Mouse (Mus musculus) fat pad, adult 2 months (tissue): ENCODE data around the gene Scd1.

Experiments
- DNase-seq: peaks from one replicate; pipeline ENCODE4 v3.0.0-alpha.2; 2011; ENCODE audit warnings: low read depth, low spot score; ENCODE audit errors: extremely low read depth

The Scd1 gene

DNA sequence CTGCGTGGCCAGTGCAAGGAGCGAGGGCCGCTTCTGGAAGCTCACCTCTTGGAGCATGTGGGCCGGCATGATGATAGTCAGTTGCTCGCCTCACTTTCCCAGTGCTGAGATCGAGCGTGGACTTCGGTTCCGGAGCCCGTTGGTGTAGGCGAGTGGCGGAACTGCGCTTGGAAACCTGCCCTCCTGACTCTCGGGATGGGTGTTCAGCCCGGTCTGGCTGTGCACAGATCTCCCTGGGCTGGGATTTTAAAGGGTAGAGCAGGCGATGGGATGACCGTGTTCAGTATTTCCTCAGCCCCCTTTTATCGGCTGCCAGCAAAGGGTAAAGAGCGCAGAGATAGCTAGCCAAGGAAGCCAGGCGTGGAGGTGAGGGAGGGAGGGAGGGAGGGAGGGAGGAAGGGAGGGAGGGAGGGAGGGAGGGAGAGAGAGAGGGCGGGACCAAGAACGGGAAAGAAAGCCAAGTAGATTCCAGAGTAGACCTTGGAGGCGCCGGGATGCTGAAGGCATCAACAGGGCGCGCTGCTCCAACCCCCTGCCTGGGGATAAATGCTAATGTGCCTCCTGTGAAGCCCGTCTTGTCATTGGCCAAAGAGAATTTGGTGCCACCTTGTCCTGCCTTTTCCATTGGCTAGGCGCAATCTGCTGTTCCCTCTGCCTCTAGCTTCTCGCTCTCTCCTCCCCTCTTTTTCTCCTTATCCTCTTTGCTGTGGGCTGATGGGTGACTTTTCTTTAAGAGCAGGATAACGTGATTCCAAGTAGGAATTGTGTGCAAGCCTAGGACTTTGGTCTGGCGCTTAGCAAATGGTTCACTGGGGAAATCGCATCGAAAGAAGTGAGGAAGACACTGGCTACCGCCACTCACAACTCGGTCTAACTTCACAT is at the start of gene Scd1:
Scd1 (minus strand) TSS at position 539 of the 882 bp plus-strand sequence.
- no peak for DNase-seq

DNA sequence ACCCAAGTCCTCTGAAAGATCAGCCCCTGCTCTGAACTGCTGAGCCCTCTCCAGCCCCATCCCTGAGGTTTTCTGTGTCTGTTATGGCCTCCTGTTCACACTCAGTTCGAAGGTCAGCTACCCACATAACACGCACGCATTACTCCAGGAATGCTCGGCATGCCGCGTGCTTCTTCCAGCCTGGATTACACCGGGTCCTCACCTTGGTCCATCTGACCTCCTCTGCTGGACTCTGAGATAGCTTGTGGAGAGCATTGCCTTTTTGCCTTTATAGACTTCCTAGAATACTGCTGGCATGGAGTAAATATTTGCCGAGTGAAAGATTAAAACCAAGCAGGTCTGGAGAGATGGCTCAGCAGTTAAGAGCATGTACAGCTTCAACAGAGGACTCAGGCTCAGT is 47.7 kb upstream of the Scd1 start:
- no peak for DNase-seq

DNA sequence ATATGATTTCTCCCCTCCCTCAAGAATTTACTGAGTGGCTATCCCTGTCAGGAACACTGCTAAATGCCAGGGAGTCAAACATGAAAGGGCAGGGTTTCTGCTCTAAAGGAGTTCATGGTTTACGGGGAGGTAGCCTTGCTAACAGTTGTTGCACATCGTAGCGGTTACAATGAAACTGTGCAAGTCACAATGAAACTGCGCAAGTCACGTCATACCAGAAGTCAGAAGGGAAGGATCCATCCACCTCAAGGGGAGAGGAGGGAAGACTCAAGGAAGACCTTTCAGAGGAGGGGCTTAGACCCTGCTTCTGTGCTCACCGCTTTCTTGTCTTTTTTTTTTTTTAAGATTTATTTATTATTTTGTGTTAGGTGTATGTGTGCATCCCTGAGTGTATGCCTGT is 47.2 kb upstream of the Scd1 start:
- DNase-seq = no peak

DNA sequence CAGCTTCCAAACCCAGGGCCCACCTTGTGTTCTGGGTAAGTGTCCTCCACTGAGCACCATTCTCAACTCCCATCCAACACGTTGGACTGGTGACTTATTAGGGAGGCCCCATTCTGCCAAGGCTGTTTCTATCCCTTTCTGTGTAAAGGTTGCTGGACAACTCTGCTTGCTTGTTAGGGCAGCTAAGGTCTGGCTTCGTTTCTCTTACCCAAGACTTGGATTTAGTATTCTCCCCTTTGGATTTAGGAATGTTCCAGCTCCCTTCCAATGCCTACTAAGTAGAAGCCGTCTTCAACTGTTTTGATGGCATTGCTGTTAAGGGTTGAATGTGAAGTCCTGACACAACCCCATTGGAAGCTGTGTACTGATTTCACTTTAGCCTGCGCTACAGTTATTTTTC is 40.2 kb upstream of the Scd1 start:
- DNase-seq = peak; percentile 68

DNA sequence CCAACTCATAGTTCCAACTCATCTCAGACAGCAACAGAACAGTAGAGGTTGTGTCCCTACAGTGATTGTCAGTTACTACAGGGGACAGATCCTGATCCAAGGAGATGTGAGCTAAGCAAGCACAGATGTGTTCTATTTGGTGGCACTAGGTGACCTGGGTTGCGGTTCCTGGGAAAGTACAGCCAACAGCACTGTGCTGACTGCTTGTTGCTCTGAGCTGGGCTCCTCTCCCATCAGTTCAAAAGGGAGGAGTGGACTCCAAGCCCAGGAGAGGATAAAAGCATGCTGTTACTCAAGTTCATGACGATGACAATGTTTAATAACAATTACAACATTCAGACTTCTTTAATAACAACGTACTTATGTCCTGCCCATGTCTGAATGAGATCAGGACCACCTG is 38.1 kb upstream of the Scd1 start:
- DNase-seq = peak; percentile 50

DNA sequence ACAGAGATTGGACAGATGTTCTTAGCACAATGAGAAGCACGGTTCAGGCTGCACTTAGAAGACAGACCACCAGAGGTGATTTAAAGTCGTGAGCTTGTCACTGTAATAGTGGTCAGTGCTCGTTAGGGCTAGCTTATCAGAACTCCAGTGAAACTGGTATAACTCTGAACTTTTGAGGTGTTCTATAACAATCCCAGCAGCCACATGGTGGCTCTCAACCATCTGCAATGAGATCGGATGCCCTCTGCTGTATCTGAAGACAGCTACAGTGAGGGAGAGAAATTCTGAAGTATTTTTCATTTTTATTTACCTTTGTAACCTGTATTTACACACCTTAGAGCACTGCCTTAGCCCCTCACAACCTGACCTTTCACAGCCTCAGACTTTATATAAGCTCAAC is 31.6 kb upstream of the Scd1 start:
- no peak for DNase-seq

DNA sequence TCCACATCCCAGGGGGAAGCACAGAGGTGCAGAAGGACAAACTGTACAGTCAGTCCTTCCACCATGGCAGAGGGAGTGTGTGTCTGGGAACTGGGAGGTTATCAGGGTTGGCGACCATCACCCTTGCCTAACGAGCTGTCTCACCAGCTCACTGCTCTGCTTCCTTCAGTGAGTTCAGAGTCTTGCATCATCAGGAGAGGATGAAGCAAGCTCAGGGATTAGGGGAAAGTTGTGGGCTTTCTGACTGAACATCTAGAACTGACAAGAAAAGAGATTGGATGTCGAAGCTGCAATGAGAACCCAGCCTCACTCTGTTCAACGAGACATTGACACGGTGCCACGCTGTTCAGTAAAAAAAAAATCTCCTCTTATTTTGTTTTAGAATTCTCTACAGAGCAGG is 30.3 kb upstream of the Scd1 start:
- DNase-seq = no peak

DNA sequence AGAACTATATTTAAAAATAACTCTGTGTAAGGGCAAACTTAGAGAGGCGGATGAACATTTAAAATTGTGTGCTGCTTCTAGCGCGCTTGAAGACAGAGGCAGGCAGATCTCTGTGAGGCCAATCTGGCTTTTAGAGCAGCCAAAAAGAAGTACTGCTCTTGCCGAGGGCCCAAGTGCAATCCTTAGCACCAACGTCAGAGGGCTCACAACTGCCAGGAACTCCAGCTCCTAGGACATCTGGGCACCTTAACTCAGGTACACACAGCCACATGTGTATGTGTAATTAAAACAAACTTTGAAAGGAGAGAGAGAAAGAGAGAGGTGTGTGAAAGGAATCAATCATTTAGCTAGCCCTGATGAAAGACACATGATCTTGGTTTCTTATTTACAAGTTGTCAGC is 24.4 kb upstream of the Scd1 start:
- DNase-seq = no peak

DNA sequence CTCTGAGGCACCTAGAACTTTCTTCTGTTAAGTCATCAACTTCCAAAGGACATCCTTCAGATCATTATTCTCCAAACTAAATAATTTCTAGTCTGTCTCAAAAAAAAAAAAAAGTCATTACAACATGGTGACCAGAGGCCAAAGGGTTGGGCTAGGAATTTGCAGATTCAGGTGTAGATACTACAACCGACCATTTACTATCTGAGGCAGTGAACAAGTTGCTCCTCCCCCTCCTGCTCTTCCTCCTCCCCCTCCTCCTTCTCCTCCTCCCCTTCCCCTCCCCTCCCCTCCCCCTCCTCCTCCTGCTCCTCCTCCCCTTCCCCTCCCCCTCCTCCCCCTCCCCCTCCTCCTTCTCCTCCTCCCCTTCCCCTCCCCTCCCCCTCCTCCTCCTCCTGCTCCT is 20.0 kb upstream of the Scd1 start:
- DNase-seq = no peak

DNA sequence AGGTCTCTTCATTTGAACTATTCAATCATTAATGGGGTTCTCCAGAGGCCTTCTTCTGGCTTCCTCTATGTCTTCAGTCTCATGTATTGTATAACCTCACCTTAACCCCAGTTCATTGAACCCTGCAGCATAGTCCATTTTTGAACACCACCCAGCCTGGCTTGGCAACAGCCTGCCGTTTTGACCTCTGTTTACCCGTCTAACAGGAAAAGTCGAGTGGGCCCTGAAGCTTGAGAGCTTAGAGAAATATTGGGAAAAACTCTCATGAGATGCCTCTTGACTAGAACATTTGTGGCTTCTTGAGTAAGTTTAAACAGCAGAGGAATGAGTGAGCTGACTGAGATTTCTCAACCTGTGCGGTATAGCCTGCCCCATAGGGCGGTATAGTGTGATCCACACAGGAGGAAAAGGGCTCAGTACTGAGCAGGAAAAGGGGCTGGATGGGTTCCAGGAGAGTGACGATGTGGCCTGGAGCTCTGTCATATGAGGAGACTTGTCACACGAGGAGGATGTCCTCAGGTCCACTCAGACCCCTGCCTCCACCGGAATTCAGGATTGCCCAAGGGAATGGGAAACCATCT is 14.5 kb upstream of the Scd1 start:
- DNase-seq = no peak

DNA sequence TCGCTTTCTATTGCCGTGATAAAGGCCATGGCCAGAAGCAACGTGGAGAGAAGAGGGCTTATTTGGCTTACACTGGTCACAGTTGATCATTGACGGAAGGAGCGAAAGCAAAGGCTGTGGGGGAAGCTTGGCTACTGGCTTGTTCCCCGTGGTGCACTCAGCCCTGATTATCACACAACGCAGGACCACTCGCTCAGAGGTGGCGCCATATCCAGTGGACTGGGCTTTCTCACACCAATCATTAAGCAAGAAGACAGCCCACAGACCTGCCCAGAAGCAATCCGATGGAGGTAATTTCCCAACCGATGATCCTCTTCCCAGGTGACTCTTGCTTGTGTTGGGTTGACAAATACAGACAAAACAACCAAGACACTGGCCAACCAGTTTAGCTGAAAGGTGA is 11.9 kb upstream of the Scd1 start:
- no peak for DNase-seq

DNA sequence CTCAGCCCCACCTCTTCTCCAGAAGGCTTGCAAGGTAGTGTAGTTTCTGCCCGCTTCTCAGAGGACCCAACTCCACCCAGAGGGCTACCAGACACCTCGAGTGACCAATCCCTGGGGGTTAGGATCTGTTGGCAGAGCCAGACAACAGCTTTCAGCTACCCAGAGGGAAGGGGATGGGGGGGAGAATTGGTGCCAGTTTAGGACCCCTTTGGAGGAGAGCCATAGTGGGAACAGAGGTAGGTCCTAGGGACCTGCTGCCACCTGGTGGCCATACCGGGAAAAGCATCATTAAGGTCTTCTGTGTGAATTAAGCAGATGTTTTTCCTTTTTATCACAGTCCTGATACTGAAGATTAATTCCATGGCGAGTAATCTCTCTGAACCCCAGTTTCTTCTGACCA is 11.3 kb upstream of the Scd1 start:
- no peak for DNase-seq

DNA sequence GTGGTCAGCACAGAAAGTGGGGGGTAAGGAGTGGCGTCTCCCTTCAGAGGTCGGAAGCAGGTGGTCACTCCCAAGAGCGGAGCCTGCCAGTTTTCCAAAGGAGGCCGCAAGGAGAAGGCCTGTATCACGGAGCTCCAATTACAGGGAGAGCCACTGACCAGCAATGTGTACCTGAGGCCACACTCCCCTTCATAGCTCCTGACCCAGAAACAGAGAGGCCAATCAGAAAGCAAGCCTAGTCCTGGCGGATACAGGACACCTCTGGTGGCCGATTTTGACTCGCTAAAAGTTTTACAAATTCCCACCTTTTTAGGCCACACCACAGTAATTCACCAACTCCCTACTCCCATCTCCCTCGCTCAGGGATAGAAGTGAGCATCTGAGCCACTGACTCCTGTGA is 10.9 kb upstream of the Scd1 start:
- DNase-seq = no peak

DNA sequence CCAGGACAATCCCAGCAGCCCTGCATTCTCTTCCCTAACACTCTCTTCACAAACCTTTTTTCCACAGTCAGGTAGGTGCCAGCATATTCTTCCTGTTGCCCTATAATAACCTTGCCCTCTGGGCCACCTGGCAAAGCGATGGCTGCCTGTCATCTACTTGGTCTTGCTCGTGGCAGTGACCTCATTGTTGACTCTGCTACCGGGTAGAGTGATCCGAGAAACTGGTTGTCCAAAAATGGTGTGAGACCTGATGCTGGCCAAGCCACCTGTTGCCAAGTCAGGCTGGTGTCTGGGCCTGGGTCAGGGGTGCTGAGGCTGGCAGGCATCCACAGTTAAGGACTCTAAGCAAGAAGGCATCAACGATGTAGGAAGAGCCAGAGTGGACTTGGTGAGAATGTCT is 10.4 kb upstream of the Scd1 start:
- DNase-seq = no peak

DNA sequence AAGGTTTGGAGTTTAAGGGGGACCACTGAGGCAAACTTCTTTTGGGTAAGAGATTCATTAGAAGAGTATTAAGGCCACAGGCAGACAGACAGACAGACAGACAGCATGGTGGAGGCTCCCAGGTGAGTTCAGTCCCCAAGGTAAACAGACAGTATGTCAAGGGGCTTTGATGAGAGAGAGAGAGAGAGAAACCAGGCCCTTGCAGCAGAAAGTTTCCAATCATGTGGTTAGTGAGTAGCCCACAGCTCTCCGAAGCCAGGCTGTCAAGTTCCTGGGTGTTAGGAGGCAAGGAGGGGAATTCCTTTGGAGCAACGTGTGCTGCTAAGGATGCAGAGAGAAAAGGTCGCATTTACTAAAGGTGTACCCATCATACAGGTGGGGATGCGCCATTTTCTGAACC is 9.8 kb upstream of the Scd1 start:
- no peak for DNase-seq

DNA sequence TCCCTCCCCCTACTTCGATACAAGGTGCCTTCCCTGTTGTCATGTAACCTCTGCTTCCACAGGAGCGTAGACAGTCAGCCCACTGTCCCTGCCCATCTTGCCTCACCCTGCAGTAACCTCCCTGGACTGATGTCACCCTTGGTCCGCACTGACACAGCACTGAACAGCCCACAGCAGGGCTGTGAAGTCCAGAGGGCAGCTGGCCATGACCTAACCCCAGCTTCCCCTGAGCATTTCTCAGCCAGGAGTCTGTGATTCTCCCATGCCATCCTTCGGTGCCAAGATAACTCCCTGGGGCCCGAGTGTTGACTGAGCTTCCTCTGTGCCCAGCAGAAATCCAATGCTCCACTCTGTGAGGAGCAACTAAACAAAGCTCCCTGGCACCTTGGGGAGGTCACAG is 8.6 kb upstream of the Scd1 start:
- no peak for DNase-seq

DNA sequence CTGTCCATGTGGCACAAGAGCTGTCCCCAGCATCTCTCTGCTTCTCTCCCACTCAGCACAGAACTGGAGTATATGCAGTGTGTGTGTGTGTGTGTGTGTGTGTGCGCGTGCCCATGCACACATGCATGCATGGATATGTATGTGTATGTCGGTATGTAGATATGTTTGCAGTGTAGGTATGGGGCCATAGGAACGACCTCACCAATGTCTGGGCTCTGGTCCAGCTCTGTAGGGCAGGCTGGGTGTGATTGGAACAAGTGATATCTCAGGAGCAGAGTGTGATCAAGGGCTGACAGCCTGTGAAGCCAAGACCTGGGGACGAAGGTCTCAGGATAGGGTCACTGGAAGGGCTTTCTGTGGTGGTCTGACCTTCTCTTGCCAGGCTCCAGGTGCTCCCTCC is 7.8 kb upstream of the Scd1 start:
- no peak for DNase-seq

DNA sequence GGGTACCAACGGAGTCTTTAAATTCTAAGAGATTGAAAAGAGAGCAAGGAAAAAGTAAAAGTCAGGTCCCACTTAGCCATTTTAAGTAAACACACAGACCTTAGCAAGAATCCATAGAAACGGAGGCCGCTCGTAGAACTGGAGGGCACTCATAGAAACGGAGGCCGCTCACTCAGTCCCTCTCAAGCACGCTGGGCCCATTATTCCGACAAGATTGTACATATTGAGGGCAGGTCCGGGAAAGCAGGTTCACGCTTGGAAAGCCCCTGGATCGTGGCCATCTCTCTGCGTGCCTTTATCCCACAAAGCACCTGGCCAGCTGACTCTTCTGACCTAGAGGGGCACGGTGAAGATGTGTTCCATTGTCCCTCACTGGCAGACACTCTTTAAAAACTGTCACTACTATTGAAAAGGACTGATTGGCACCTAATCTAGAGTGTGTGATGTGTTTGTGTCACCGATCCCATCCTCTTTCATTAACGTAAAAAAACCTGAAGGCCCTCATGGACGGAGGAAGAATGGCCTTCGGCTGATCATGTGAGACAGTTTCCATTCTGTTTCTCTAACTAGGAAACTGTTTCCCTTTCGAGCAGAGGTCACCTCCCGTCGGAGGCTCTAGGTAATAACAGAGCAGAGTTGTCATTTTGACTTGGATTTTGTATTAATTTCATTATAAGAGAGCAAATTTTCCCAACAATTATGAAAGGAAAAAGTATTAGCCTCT is 2.8 kb upstream of the Scd1 start:
- no peak for DNase-seq

DNA sequence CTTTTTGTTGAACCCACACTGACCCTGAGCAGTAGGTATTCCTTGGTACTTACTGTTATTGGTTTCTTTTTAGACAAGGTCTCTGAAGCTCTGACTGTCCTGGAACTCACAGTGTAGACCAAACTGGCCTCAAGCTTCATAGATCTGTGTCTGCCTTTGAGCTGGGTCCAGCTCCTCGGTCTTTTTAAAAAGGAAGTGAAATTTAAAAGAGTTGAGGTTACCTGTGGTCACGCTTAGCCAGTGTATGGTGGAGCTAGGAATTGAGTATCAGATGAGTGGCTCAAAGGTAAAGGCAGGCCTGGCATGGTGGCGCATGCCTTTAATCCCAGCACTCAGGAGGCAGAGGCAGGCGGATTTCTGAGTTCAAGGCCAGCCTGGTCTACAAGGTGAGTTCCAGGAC is 916 bp upstream of the Scd1 start:
- DNase-seq = no peak

DNA sequence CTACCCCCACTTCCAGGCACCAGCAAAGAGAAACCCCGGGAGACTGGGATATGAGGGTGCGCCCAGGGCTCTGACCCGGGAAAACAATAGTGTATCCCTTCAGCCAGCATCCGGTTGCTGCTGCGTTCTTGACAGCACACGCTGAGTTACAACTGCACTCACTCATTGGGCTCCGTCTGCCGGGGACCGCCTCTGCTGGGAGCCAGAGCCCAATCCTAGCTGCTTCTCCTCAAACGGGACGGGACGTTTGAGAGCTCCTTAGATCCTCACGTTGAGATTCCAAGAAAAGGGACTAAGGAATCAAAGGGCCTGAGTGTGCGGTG is 505 bp upstream of the Scd1 start:
- no peak for DNase-seq

DNA sequence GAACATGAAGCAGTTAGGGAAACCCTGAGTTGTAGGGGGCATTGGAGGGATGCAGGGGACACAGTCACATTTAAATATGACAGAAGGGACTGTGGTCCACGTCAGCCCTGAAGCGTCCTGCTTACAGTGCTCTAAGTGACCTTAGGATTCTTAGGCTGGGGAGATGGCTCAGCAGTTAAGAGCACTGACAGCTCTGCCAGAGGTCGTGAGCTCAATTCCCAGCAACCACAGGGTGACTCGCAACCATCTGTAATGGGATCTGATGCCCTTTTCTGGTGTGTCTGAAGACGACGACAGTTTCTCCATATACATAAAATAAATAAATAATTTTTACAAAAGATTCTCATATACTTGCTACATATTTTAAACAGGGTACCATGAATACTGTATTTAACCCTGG is 4.1 kb downstream of the Scd1 start:
- no peak for DNase-seq

DNA sequence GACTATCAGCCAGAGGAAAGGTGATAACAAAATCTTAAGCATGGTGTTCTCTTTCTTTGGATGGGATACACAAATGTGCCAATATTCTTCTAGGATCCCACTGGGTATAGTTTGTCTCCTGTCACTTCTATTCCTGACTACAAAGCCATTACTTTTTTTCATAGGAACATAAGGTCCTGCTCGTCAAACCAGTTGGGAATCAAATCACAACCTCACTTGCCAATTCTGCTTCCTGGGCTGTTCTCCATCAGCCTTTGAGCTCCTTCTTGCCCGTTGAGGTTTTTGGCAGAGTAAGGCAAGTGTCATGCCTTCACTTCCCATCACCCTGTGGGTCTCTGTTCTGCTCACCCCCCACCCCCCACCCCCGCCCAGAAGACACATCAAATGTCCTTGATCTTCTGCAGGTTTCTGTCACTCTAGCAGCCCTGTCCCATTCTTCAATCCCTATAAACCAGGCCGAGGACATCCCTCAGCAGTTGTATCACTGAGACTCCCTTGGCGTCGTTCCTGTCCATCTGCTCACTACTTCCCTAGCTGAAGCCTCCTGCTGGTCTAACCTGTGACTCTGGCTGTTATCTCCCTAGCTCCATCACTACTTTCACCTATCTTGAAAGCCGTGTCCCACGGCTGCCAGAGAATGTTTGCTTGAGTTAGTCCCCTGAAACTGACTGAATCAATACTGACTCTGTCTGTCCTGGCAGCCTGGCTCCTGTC is 7.0 kb downstream of the Scd1 start:
- DNase-seq = no peak
